11 mouse cellular contexts compared by ENCODE assay signal in genomic region chrX:102166521-102166920, GRCm38 (mm10). TPM values are rescaled to one million over a fixed set of nuclear protein-coding genes. Genes with fewer than 3 reads are reported as not detected.
DNase-seq lines count a peak whose midpoint lies in the region; ATAC-seq and TF ChIP-seq lines count a peak whose summit lies in the region.
"Had no signal": no experiment of that assay in that cellular context is flagged by ENCODE, and none has a peak within 500 bp of the region (broad histone marks: within the 10 kb centered on the region; RNA-seq: fewer than 3 reads in every experiment).

No protein-coding gene starts in this region.

- 0 out of 2 replicates have a peak, but pooled peaks cover 15% of the 10 kb centered on the region for H3K27me3 ChIP-seq in hindbrain, embryonic 13.5 days
- H3K27me3 ChIP-seq in midbrain, embryonic 11.5 days (ENCODE audit: control insufficient read depth, insufficient read depth, low read length): no peaks in the 10 kb centered on the region
- H3K27me3 ChIP-seq: heart, embryonic 15.5 days had no signal

- no peak overlapping the region for H3K9ac ChIP-seq in hindbrain, embryonic 13.5 days
- H3K9ac ChIP-seq in midbrain, embryonic 11.5 days (ENCODE audit: low read length): peak overlapping the region; percentile 24; the same call in 1 of the 2 replicates
- H3K9ac ChIP-seq: heart, embryonic 15.5 days had no signal

- no peak for TF ChIP-seq CTCF in gastrocnemius, adult 2 months (IDR thresholded peaks at IDR 0.05)

- H3K36me3 ChIP-seq in hindbrain, embryonic 13.5 days: no peaks in the 10 kb centered on the region
- no peaks in the 10 kb centered on the region for H3K36me3 ChIP-seq in midbrain, embryonic 11.5 days (ENCODE audit: control insufficient read depth, insufficient read depth, low read length)
- H3K36me3 ChIP-seq: heart, embryonic 15.5 days had no signal

- ATAC-seq in hindbrain, embryonic 13.5 days (ENCODE audit: low FRiP score): no peak
- ATAC-seq in midbrain, embryonic 11.5 days (ENCODE audit: low FRiP score): no peak

- no peak for DNase-seq in gastrocnemius, adult 2 months
- no peak for DNase-seq in gastrocnemius, postnatal 10 days
- peak; percentile 16 for DNase-seq in MN1 (ENCODE audit: low spot score)
- no peak for DNase-seq in midbrain, embryonic 11.5 days (ENCODE audit: low spot score, missing footprints)
- no peak for DNase-seq in kidney, postnatal 25 days
- DNase-seq in left cerebral cortex, adult 8-10 months (ENCODE audit: low spot score in 2 of 2): no peak
- DNase-seq in cerebellum, adult 8-10 months: no peak
- DNase-seq: cerebellum, adult 11-12 months; kidney, adult 9 months had no signal

- peaks cover 12% of the 10 kb centered on the region for H3K4me1 ChIP-seq in hindbrain, embryonic 13.5 days (replicated peaks)
- peaks cover 4% of the 10 kb centered on the region for H3K4me1 ChIP-seq in midbrain, embryonic 11.5 days (ENCODE audit: control insufficient read depth, insufficient read depth, low read length)
- H3K4me1 ChIP-seq: heart, embryonic 15.5 days had no signal

- peak overlapping the region; percentile 66 for H3K27ac ChIP-seq in gastrocnemius, adult 2 months
- peak overlapping the region; percentile 66 for H3K27ac ChIP-seq in hindbrain, embryonic 13.5 days
- no peak overlapping the region for H3K27ac ChIP-seq in midbrain, embryonic 11.5 days (ENCODE audit: low read depth, low read length)
- H3K27ac ChIP-seq: heart, embryonic 15.5 days had no signal

- 46% methylated on average over 5 of the region's 5 CpGs for WGBS in hindbrain, embryonic 13.5 days
- 29% methylated on average over 5 of the region's 5 CpGs for WGBS in midbrain, embryonic 11.5 days

- H3K9me3 ChIP-seq in hindbrain, embryonic 13.5 days: no peaks in the 10 kb centered on the region
- H3K9me3 ChIP-seq in midbrain, embryonic 11.5 days (ENCODE audit: control insufficient read depth, low read length): no peaks in the 10 kb centered on the region
- H3K9me3 ChIP-seq: heart, embryonic 15.5 days had no signal

- intact Hi-C loops in gastrocnemius, adult 2 months (cut with DNase I): no loop called here

- no peak overlapping the region for H3K4me3 ChIP-seq in gastrocnemius, adult 2 months
- no peak overlapping the region for H3K4me3 ChIP-seq in hindbrain, embryonic 13.5 days
- H3K4me3 ChIP-seq in midbrain, embryonic 11.5 days (ENCODE audit: low read depth, low read length): no peak overlapping the region
- H3K4me3 ChIP-seq: heart, embryonic 15.5 days had no signal

- H3K4me2 ChIP-seq in hindbrain, embryonic 13.5 days: no peak overlapping the region
- H3K4me2 ChIP-seq in midbrain, embryonic 11.5 days: no peak overlapping the region
- H3K4me2 ChIP-seq: heart, embryonic 15.5 days had no signal

RNA-seq across cellular contexts. Expression of gene Ercc6l, which starts 9.6 kb away (rescaled TPM):
- under 1 TPM; 0.08 TPM for total RNA-seq in gastrocnemius, adult 2 months (2021)
- 1 to 10 TPM; 1.6 to 2.1 TPM for total RNA-seq in gastrocnemius, postnatal 10 days (2021)
- 2.4 and 2.7 TPM in 2 replicates for polyA plus RNA-seq in hindbrain, embryonic 13.5 days (2015; fragmentation: Nextera tagmentation; extraction: Ambion mirVana)
- 19.9 and 23.4 TPM in 2 replicates for polyA plus RNA-seq in midbrain, embryonic 11.5 days (2014; fragmentation: Nextera tagmentation; extraction: Ambion mirVana)
- total RNA-seq in left cerebral cortex, adult 8-10 months (2022): under 1 TPM; 0.11 to 0.32 (median 0.21) TPM

RNA-seq across cellular contexts. Expression of gene Rps4x, which starts 22.7 kb away (rescaled TPM):
- total RNA-seq in gastrocnemius, adult 2 months (2021): 100 to 1,000 TPM; 505 to 553 TPM
- 1,000 to 10,000 TPM in 1 of 2 experiments, 100 to 1,000 TPM in 1; 990 to 1,091 TPM for total RNA-seq in gastrocnemius, postnatal 10 days (2021)
- 440 and 450 TPM in 2 replicates for polyA plus RNA-seq in hindbrain, embryonic 13.5 days (2015; fragmentation: Nextera tagmentation; extraction: Ambion mirVana)
- polyA plus RNA-seq in midbrain, embryonic 11.5 days (2014; fragmentation: Nextera tagmentation; extraction: Ambion mirVana): 657 and 675 TPM in 2 replicates
- total RNA-seq in left cerebral cortex, adult 8-10 months (2022): 100 to 1,000 TPM; 466 to 552 (median 501) TPM

RNA-seq across cellular contexts. Expression of gene Pin4, which starts 47.3 kb away (rescaled TPM):
- 10 to 100 TPM; 25.0 to 40.3 TPM for total RNA-seq in gastrocnemius, adult 2 months (2021)
- total RNA-seq in gastrocnemius, postnatal 10 days (2021): 10 to 100 TPM; 21.2 to 27.5 TPM
- polyA plus RNA-seq in hindbrain, embryonic 13.5 days (2015; fragmentation: Nextera tagmentation; extraction: Ambion mirVana): 82.0 and 83.3 TPM in 2 replicates
- 70.8 and 78.5 TPM in 2 replicates for polyA plus RNA-seq in midbrain, embryonic 11.5 days (2014; fragmentation: Nextera tagmentation; extraction: Ambion mirVana)
- total RNA-seq in left cerebral cortex, adult 8-10 months (2022): 10 to 100 TPM; 10.8 to 34.9 (median 21.6) TPM
